7 mouse cellular contexts compared by ENCODE assay signal in the genomic region with DNA sequence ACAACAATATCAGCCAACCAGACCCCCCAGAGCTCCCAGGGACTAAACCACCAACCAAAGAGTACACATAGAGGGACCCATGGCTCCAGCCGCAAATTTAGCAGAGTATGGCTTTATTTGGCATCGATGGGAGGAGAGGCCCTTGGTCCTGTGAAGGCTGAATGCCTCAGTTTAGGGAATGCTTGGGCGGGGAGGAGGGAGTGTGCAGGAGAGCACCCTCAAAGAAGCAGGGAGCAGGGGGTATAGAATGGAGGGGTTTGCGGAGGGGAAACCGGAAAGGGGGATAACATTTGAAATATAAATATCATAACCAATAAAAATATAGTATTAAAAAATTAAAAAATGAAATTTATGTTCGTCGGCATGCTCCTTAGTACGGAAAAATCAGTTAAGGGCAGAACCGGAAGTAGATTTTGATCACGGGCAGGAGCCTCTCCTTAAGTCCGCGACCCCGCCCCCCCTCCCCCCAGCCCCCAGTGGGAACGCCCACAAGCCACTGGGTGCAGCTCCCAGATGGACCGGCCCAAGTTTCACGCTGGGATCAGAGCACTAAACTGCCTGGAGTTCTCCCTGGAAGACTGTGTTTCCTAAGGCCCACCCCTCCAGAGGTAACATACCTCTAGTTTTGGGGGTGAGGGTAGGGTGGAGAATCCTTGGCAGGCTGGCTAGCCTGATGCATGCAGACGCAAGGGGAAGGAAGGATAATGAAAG. TPM values are rescaled to one million over a fixed set of nuclear protein-coding genes. Genes with fewer than 3 reads are reported as not detected.
DNase-seq lines count a peak whose midpoint lies in the region; ATAC-seq and TF ChIP-seq lines count a peak whose summit lies in the region.

No protein-coding gene starts in this region.

- no peaks in the 10 kb centered on the region for H3K9me3 ChIP-seq in ES-E14 (ENCODE audit: control insufficient read depth, insufficient read depth, low read depth, low read length)
- no peaks in the 10 kb centered on the region for H3K9me3 ChIP-seq in hindbrain, embryonic 16.5 days (ENCODE audit: control insufficient read depth, low read length)
- H3K9me3 ChIP-seq in midbrain, embryonic 10.5 days (replicated peaks), result no peaks in the 10 kb centered on the region

- no peak for ATAC-seq in hindbrain, embryonic 16.5 days

- H3K27ac ChIP-seq in ES-E14 (ENCODE audit: insufficient read depth, low read depth, low read length, poor library complexity, severe bottlenecking), result no peak overlapping the region
- no peak overlapping the region for H3K27ac ChIP-seq in hindbrain, embryonic 16.5 days (ENCODE audit: low read depth, low read length)
- 0 out of 2 replicates have a peak overlapping the region, but pooled peaks have one; percentile 23 for H3K27ac ChIP-seq in midbrain, embryonic 10.5 days (replicated peaks)

- no peaks in the 10 kb centered on the region for H3K36me3 ChIP-seq in ES-E14 (ENCODE audit: control insufficient read depth, insufficient read depth, low read length, poor library complexity, severe bottlenecking)
- no peaks in the 10 kb centered on the region for H3K36me3 ChIP-seq in hindbrain, embryonic 16.5 days (ENCODE audit: control insufficient read depth, insufficient read depth, low read length)
- H3K36me3 ChIP-seq in midbrain, embryonic 10.5 days, result no peaks in the 10 kb centered on the region

- WGBS in hindbrain, embryonic 16.5 days, result 17% methylated on average over 17 of the region's 17 CpGs
- 9% methylated on average over 17 of the region's 17 CpGs for WGBS in midbrain, embryonic 10.5 days

- peak overlapping the region; percentile 46 for H3K4me2 ChIP-seq in hindbrain, embryonic 16.5 days (ENCODE audit: low read length)

- H3K27me3 ChIP-seq in hindbrain, embryonic 16.5 days (replicated peaks; ENCODE audit: control insufficient read depth, insufficient read depth, low read length), result no peaks in the 10 kb centered on the region
- peaks cover 10% of the 10 kb centered on the region for H3K27me3 ChIP-seq in midbrain, embryonic 10.5 days (ENCODE audit: low read depth, poor library complexity, severe bottlenecking)

- peak; percentile 12 for DNase-seq in ES-E14 (ENCODE audit: low read depth, low spot score)
- DNase-seq in brain, embryonic 14.5 days (ENCODE audit: low read depth), result peak; percentile 14
- peak; percentile 35 for DNase-seq in midbrain, embryonic 10.5 days (ENCODE audit: low spot score)
- no peak for DNase-seq in right cerebral cortex, postnatal 14 days
- no peak for DNase-seq in spleen, adult 18-20 months
- DNase-seq in layer of hippocampus, postnatal 14 days (ENCODE audit: low spot score in 2 of 2), result no peak

- in situ Hi-C loops in ES-E14 (cut with MboI; ENCODE audit: low sequenced_read_pairs in 2 of 2, unreplicated experiment in 2 of 2), result no loop called here

- H3K4me1 ChIP-seq in ES-E14 (ENCODE audit: control insufficient read depth in 2 of 2, insufficient read depth in 2 of 2, low read length in 2 of 2, poor library complexity in 1 of 2), result peaks cover 3 to 4% of the 10 kb centered on the region in 2 experiments; a peak in 1 of 4 replicates
- no peaks in the 10 kb centered on the region; the same call in 1 of the 2 replicates for H3K4me1 ChIP-seq in hindbrain, embryonic 16.5 days (ENCODE audit: control insufficient read depth, insufficient read depth, low read depth, low read length)
- H3K4me1 ChIP-seq in midbrain, embryonic 10.5 days, result peaks cover 13% of the 10 kb centered on the region

- no peak for TF ChIP-seq CTCF in brain, embryonic 14.5 days (IDR thresholded peaks at IDR 0.05; ENCODE audit: borderline replicate concordance, extremely low read depth, insufficient read depth, insufficient read length)

- TF ChIP-seq POLR2A in brain, embryonic 14.5 days (IDR thresholded peaks at IDR 0.05; ENCODE audit: borderline replicate concordance, extremely low read depth, insufficient read depth, insufficient read length, poor library complexity, severe bottlenecking), result no peak

- no peak overlapping the region for H3K4me3 ChIP-seq in ES-E14 (ENCODE audit: insufficient read depth in 1 of 2, low read depth in 1 of 2, low read length in 2 of 2, poor library complexity in 1 of 2, severe bottlenecking in 1 of 2)
- H3K4me3 ChIP-seq in hindbrain, embryonic 16.5 days (ENCODE audit: low read length), result peak overlapping the region; percentile 20
- H3K4me3 ChIP-seq in midbrain, embryonic 10.5 days, result peak overlapping the region; percentile 46

- H3K9ac ChIP-seq in ES-E14 (ENCODE audit: insufficient read depth, low read depth, low read length, poor library complexity, severe bottlenecking), result no peak overlapping the region
- H3K9ac ChIP-seq in hindbrain, embryonic 16.5 days (ENCODE audit: low read depth, low read length), result no peak overlapping the region

TF ChIP-seq in ES-E14, 5 proteins besides CTCF, POLR2A, EP300 and RAD21:
- TF ChIP-seq ZNF384 (IDR thresholded peaks at IDR 0.05; ENCODE audit: low read depth, low read length) (no peak), ZC3H11A (IDR thresholded peaks at IDR 0.05; ENCODE audit: borderline replicate concordance, low read depth, low read length) (no peak)

RNA-seq across cellular contexts. Expression of a gene that starts 34.1 kb away (rescaled TPM):
- 11.0 and 12.0 TPM in 2 replicates for total RNA-seq in ES-E14 (2012; rRNA removed)
- polyA plus RNA-seq in brain, embryonic 14.5 days (2012; rRNA removed), result 37.7 and 46.4 TPM in 2 replicates
- 84.1 and 94.2 TPM in 2 replicates for polyA plus RNA-seq in hindbrain, embryonic 16.5 days (2015; fragmentation: Nextera tagmentation; extraction: Ambion mirVana)
- 62.4 and 80.1 TPM in 2 replicates for polyA plus RNA-seq in midbrain, embryonic 10.5 days (2016; fragmentation: Nextera tagmentation; extraction: Ambion mirVana)
- 10 to 100 TPM; 32.5 to 37.0 TPM for total RNA-seq in layer of hippocampus, postnatal 14 days (2021)

RNA-seq across cellular contexts. Expression of a gene that starts 41.7 kb away (rescaled TPM):
- total RNA-seq in ES-E14 (2012; rRNA removed), result 6.8 and 9.3 TPM in 2 replicates
- 2.9 and 3.7 TPM in 2 replicates for polyA plus RNA-seq in brain, embryonic 14.5 days (2012; rRNA removed)
- polyA plus RNA-seq in hindbrain, embryonic 16.5 days (2015; fragmentation: Nextera tagmentation; extraction: Ambion mirVana), result 1.6 and 1.7 TPM in 2 replicates
- polyA plus RNA-seq in midbrain, embryonic 10.5 days (2016; fragmentation: Nextera tagmentation; extraction: Ambion mirVana), result 1.9 and 2.1 TPM in 2 replicates
- 1 to 10 TPM; 7.2 to 9.0 TPM for total RNA-seq in layer of hippocampus, postnatal 14 days (2021)

Comparison
In these comparisons a context has a peak if more than half of its experiments do, and no peak if none do; other contexts are left out.
1. DNase-seq: peak in ES-E14 (single experiment), brain, embryonic 14.5 days (single experiment) and midbrain, embryonic 10.5 days (single experiment); none in right cerebral cortex, postnatal 14 days (single experiment), spleen, adult 18-20 months (0 of 2) and layer of hippocampus, postnatal 14 days (0 of 2).
2. H3K4me3 ChIP-seq: peak in hindbrain, embryonic 16.5 days (single experiment) and midbrain, embryonic 10.5 days (single experiment); none in ES-E14 (0 of 2).